ENCODE assay signal across 8 mouse cellular contexts in the genomic region with DNA sequence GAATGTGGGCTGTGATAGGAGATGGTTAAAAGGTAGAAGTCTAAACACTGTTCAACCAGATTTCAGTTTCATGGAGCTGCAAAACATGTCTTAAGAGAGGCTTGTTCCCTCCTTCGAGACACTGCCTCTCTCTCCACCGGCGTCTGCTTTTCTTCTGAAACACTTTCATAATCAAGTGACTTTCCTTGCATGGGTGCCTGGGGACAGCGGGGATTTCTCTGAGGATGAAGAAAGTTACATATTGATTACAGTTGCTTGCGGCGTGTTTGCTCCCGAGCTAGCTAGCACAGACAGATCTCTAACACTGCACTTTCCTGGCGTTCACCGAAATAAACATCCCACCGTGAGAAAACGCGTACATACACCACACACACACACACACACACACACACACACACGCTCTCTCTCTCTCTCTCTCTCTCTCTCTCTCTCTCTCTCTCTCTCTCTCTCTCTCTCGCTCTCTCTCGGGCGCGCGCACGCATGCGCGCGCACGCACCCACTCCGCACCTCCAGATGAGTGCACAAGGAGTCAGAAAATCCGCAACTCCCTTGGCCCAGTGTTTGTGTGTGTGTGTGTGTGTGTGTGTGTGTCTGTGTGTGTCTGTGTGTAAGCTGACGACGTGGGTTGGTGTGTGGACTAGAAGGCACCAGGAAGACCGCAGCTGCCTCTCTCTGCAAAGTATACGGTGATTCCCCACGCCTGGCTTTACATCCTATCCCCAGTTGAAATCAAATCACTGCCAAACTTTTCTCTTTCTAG. TPM values are rescaled to one million over a fixed set of nuclear protein-coding genes. Genes with fewer than 3 reads are reported as not detected.
A peak's percentile ranks its signal among the peaks of the same experiment; 100 is the strongest.
DNase-seq lines count a peak whose midpoint lies in the region; ATAC-seq lines count a peak whose summit lies in the region.

No protein-coding gene starts in this region.

- no peaks in the 10 kb centered on the region for H3K36me3 ChIP-seq in forebrain, embryonic 12.5 days (replicated peaks)
- H3K36me3 ChIP-seq in hindbrain, embryonic 16.5 days (ENCODE audit: control insufficient read depth, insufficient read depth, low read length), result no peaks in the 10 kb centered on the region
- H3K36me3 ChIP-seq in midbrain, embryonic 12.5 days, result no peaks in the 10 kb centered on the region

- H3K9ac ChIP-seq in forebrain, embryonic 12.5 days, result peak overlapping the region; percentile 70
- H3K9ac ChIP-seq in hindbrain, embryonic 16.5 days (ENCODE audit: low read depth, low read length), result peak overlapping the region; percentile 70
- H3K9ac ChIP-seq in midbrain, embryonic 12.5 days (replicated peaks), result peak overlapping the region; percentile 62

- under 1% methylated on average over 28 of the region's 30 CpGs for WGBS in forebrain, embryonic 12.5 days
- 0% methylated on average over 28 of the region's 30 CpGs for WGBS in hindbrain, embryonic 16.5 days
- 0% methylated on average over 23 of the region's 30 CpGs for WGBS in midbrain, embryonic 12.5 days

- intact Hi-C loops in left cerebral cortex, postnatal 14 days (cut with DNase I), result loop anchor here (10.0 kb wide), 1 partner anchor 1462 kb away; no protein-coding TSS in a partner anchor

- H3K27ac ChIP-seq in forebrain, embryonic 12.5 days, result peak overlapping the region; percentile 87
- peak overlapping the region; percentile 90 for H3K27ac ChIP-seq in hindbrain, embryonic 16.5 days (ENCODE audit: low read depth, low read length)
- peak overlapping the region; percentile 86 for H3K27ac ChIP-seq in midbrain, embryonic 12.5 days (replicated peaks)

- peak; percentile 58 for ATAC-seq in CD4-positive, CD25-positive, alpha-beta regulatory T cell, adult 4 months
- ATAC-seq in forebrain, embryonic 12.5 days (ENCODE audit: low FRiP score), result peak; percentile 45
- ATAC-seq in hindbrain, embryonic 16.5 days, result peak; percentile 65
- ATAC-seq in midbrain, embryonic 12.5 days (ENCODE audit: low FRiP score, low read depth), result peak; percentile 48

- H3K4me1 ChIP-seq in forebrain, embryonic 12.5 days, result peaks cover 10% of the 10 kb centered on the region
- H3K4me1 ChIP-seq in hindbrain, embryonic 16.5 days (ENCODE audit: control insufficient read depth, insufficient read depth, low read depth, low read length), result peaks cover 3% of the 10 kb centered on the region; the same call in 1 of the 2 replicates
- peaks cover 16% of the 10 kb centered on the region for H3K4me1 ChIP-seq in midbrain, embryonic 12.5 days

- no peaks in the 10 kb centered on the region for H3K9me3 ChIP-seq in forebrain, embryonic 12.5 days
- H3K9me3 ChIP-seq in hindbrain, embryonic 16.5 days (ENCODE audit: control insufficient read depth, low read length), result no peaks in the 10 kb centered on the region
- H3K9me3 ChIP-seq in midbrain, embryonic 12.5 days, result no peaks in the 10 kb centered on the region

- peak overlapping the region; percentile 92 for H3K4me2 ChIP-seq in forebrain, embryonic 12.5 days
- H3K4me2 ChIP-seq in hindbrain, embryonic 16.5 days (ENCODE audit: low read length), result peak overlapping the region; percentile 76
- H3K4me2 ChIP-seq in midbrain, embryonic 12.5 days (replicated peaks), result peak overlapping the region; percentile 95

- peak overlapping the region; percentile 55 for H3K4me3 ChIP-seq in forebrain, embryonic 12.5 days (replicated peaks)
- peak overlapping the region; percentile 78 for H3K4me3 ChIP-seq in hindbrain, embryonic 16.5 days (ENCODE audit: low read length)
- H3K4me3 ChIP-seq in midbrain, embryonic 12.5 days, result peak overlapping the region; percentile 61

- H3K27me3 ChIP-seq in forebrain, embryonic 12.5 days, result peaks cover 14% of the 10 kb centered on the region
- no peaks in the 10 kb centered on the region for H3K27me3 ChIP-seq in hindbrain, embryonic 16.5 days (replicated peaks; ENCODE audit: control insufficient read depth, insufficient read depth, low read length)
- peaks cover 20% of the 10 kb centered on the region for H3K27me3 ChIP-seq in midbrain, embryonic 12.5 days

- DNase-seq in adipocyte (ENCODE audit: low spot score), result peak; percentile 31
- DNase-seq in left cerebral cortex, postnatal 14 days (ENCODE audit: low spot score in 2 of 2), result peak; percentile 50
- DNase-seq in testis, postnatal 14 days (ENCODE audit: low spot score), result peak; percentile 4
- DNase-seq in thymus, postnatal 10 days (ENCODE audit: low spot score in 2 of 2), result no peak

RNA-seq across cellular contexts. Expression of a gene that starts 0.7 kb away (rescaled TPM):
- under 1 TPM; 0.13 TPM for polyA plus RNA-seq in CD4-positive, CD25-positive, alpha-beta regulatory T cell, adult 4 months (2017; shearing (Covaris generic))
- polyA plus RNA-seq in forebrain, embryonic 12.5 days (2016; fragmentation: Nextera tagmentation; extraction: Ambion mirVana), result 8.3 and 8.9 TPM in 2 replicates
- 35.5 and 35.7 TPM in 2 replicates for polyA plus RNA-seq in hindbrain, embryonic 16.5 days (2015; fragmentation: Nextera tagmentation; extraction: Ambion mirVana)
- total RNA-seq in left cerebral cortex, postnatal 14 days (2021), result 10 to 100 TPM; 37.6 to 45.3 TPM
- 6.1 and 7.7 TPM in 2 replicates for polyA plus RNA-seq in midbrain, embryonic 12.5 days (2016; fragmentation: Nextera tagmentation; extraction: Ambion mirVana)

Comparison
In these comparisons a context has a peak if more than half of its experiments do, and no peak if none do; other contexts are left out.
1. DNase-seq: peak in adipocyte (single experiment), left cerebral cortex, postnatal 14 days (2 of 2) and testis, postnatal 14 days (single experiment); none in thymus, postnatal 10 days (0 of 2).
2. Peak in every context shown above with its lines, with median percentiles within 50 percentile points of each other: ATAC-seq, H3K27ac ChIP-seq, H3K4me2 ChIP-seq, H3K4me3 ChIP-seq and H3K9ac ChIP-seq.